Mouse (Mus musculus): Measurements from ENCODE around the gene Tmem240.
"Not testable (repeated sequence)": the region's sequence is repeated elsewhere in the genome, so short reads cannot be mapped to it uniquely, and the experiment has no call there.

Gene Tmem240

GRCm38 (mm10) chr4:155734951-155735702 is 527 bp downstream of the Tmem240 start:
- in situ Hi-C loops (cut with MboI; ENCODE audit: low sequenced_read_pairs): no loop called here

GRCm38 (mm10) chr4:155735788-155736187 is 1.2 kb downstream of the Tmem240 start:
- in situ Hi-C loops (cut with MboI; ENCODE audit: low sequenced_read_pairs): no loop called here

- in situ Hi-C loops (cut with MboI; ENCODE audit: low sequenced_read_pairs): no loop called here
Measured at GRCm38 (mm10) chr4:155736421-155736820, 1.8 kb downstream of the Tmem240 start.

- in situ Hi-C loops (cut with MboI; ENCODE audit: low sequenced_read_pairs): no loop called here
Measured at GRCm38 (mm10) chr4:155738262-155738661, 3.7 kb downstream of the Tmem240 start.

GRCm38 (mm10) chr4:155739152-155739551 is 4.6 kb downstream of the Tmem240 start:
- in situ Hi-C loops (cut with MboI; ENCODE audit: low sequenced_read_pairs): no loop called here

GRCm38 (mm10) chr4:155739741-155740636 is 5.4 kb downstream of the Tmem240 start:
- in situ Hi-C loops (cut with MboI; ENCODE audit: low sequenced_read_pairs): no loop called here

- in situ Hi-C loops (cut with MboI; ENCODE audit: low sequenced_read_pairs): not testable (repeated sequence)
Measured at GRCm38 (mm10) chr4:155740681-155741080, 6.1 kb downstream of the Tmem240 start.

- in situ Hi-C loops (cut with MboI; ENCODE audit: low sequenced_read_pairs): no loop called here
Measured at GRCm38 (mm10) chr4:155742684-155743083, 8.1 kb downstream of the Tmem240 start.

- in situ Hi-C loops (cut with MboI; ENCODE audit: low sequenced_read_pairs): no loop called here
Measured at GRCm38 (mm10) chr4:155744474-155744873, 9.9 kb downstream of the Tmem240 start.

GRCm38 (mm10) chr4:155745136-155745535 is 10.5 kb downstream of the Tmem240 start:
- in situ Hi-C loops (cut with MboI; ENCODE audit: low sequenced_read_pairs): no loop called here

GRCm38 (mm10) chr4:155746036-155746548 is 11.5 kb downstream of the Tmem240 start:
- in situ Hi-C loops (cut with MboI; ENCODE audit: low sequenced_read_pairs): no loop called here

- in situ Hi-C loops (cut with MboI; ENCODE audit: low sequenced_read_pairs): no loop called here
Measured at GRCm38 (mm10) chr4:155746575-155747490, 12.2 kb downstream of the Tmem240 start.

GRCm38 (mm10) chr4:155757011-155757410 is 22.4 kb downstream of the Tmem240 start:
- in situ Hi-C loops (cut with MboI; ENCODE audit: low sequenced_read_pairs): no loop called here

- in situ Hi-C loops (cut with MboI; ENCODE audit: low sequenced_read_pairs): no loop called here
Measured at GRCm38 (mm10) chr4:155759862-155760612, 25.4 kb downstream of the Tmem240 start.

GRCm38 (mm10) chr4:155760613-155761355 is 26.2 kb downstream of the Tmem240 start, which contains the start of gene Atad3a:
Atad3a (minus strand) TSS chr4:155761093.
- in situ Hi-C loops (cut with MboI; ENCODE audit: low sequenced_read_pairs): no loop called here

GRCm38 (mm10) chr4:155761356-155762099 is 26.9 kb downstream of the Tmem240 start:
- in situ Hi-C loops (cut with MboI; ENCODE audit: low sequenced_read_pairs): no loop called here

GRCm38 (mm10) chr4:155762357-155762756 is 27.8 kb downstream of the Tmem240 start:
- in situ Hi-C loops (cut with MboI; ENCODE audit: low sequenced_read_pairs): no loop called here

GRCm38 (mm10) chr4:155769496-155769879 is 34.9 kb downstream of the Tmem240 start:
- in situ Hi-C loops (cut with MboI; ENCODE audit: low sequenced_read_pairs): no loop called here
